Mouse (Mus musculus): ENCODE measurements around the gene Plekhh2. TPM values are rescaled to one million over a fixed set of nuclear protein-coding genes. Genes with fewer than 3 reads are reported as not detected.

The Plekhh2 gene
- total and polyA plus RNA-seq, 2 experiments: 0.46 to 0.65 TPM

DNA sequence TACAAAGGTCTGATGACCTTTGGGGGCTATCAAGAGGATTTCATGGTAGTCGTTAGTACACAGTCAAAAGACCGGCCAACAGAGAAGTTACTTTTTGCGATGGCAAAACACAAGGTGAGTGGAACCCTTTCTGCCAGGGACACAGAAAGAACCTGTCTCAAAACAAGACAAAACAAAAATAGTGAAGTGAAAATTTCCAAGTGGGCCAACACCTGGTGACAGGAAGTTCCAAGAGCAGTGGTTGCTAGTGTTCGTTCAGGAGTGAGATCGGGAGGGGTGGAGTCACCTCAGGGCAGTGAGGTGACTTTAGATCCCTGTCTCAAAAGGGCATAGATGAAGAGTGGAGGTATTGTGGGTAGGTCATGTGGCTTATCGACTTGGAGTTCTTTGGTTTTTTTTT is 106.3 kb downstream of the Plekhh2 start:
- no peak overlapping the region for H3K9ac ChIP-seq (ENCODE audit: low read depth, low read length)
- no peak overlapping the region for H3K27ac ChIP-seq (replicated peaks; ENCODE audit: insufficient read depth, low read depth, low read length)
- H3K27me3 ChIP-seq (ENCODE audit: control insufficient read depth, insufficient read depth, low read length): no peaks in the 10 kb centered on the region
- no peak overlapping the region for H3K4me3 ChIP-seq (ENCODE audit: insufficient read depth, low read depth, low read length)
- no peaks in the 10 kb centered on the region for H3K36me3 ChIP-seq (ENCODE audit: control insufficient read depth, insufficient read depth, low read length)
- no peaks in the 10 kb centered on the region for H3K79me2 ChIP-seq (ENCODE audit: control insufficient read depth, insufficient read depth, low read length)
- no peak for DNase-seq (ENCODE audit: extremely low read depth, low read depth, low spot score)
- TF ChIP-seq CTCF (IDR thresholded peaks at IDR 0.05; ENCODE audit: low read depth, low read length) (no peak), POLR2A (IDR thresholded peaks at IDR 0.05; ENCODE audit: extremely low read depth, insufficient read depth, low read length) (no peak)
- no peaks in the 10 kb centered on the region for H3K4me1 ChIP-seq (ENCODE audit: control insufficient read depth, insufficient read depth, low read length)
- WGBS: 87% methylated on average over 6 of the region's 6 CpGs

DNA sequence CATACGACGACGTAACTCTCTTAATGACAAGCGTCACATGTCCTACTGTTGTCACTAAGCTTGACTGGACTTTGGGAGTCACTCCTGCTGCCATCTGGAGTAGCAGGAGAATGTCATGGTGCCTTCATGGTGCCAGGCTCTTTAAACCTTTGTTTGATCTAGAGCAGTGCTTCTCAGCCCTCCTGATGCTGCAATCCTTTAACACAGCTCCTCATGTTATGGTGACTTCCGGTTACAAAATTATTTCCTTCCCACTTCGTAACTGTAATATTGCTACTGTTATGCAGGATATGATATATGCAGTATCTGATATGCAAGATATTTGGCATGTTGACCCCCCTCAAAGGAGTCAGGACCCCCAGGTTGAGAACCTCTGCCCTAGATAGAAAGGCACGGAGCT is 107.4 kb downstream of the Plekhh2 start:
- Histone ChIP-seq H3K27me3 (ENCODE audit: control insufficient read depth, insufficient read depth, low read length) (no peaks in the 10 kb centered on the region), H3K27ac (replicated peaks; ENCODE audit: insufficient read depth, low read depth, low read length) (no peak overlapping the region), H3K4me1 (ENCODE audit: control insufficient read depth, insufficient read depth, low read length) (no peaks in the 10 kb centered on the region), H3K36me3 (ENCODE audit: control insufficient read depth, insufficient read depth, low read length) (no peaks in the 10 kb centered on the region), H3K4me3 (ENCODE audit: insufficient read depth, low read depth, low read length) (no peak overlapping the region), H3K79me2 (ENCODE audit: control insufficient read depth, insufficient read depth, low read length) (no peaks in the 10 kb centered on the region), H3K9ac (ENCODE audit: low read depth, low read length) (no peak overlapping the region)
- no peak for DNase-seq (ENCODE audit: extremely low read depth, low read depth, low spot score)
- 85% methylated on average over 7 of the region's 7 CpGs for WGBS
- no peak for TF ChIP-seq POLR2A (IDR thresholded peaks at IDR 0.05; ENCODE audit: extremely low read depth, insufficient read depth, low read length)
- TF ChIP-seq CTCF (IDR thresholded peaks at IDR 0.05; ENCODE audit: low read depth, low read length): no peak

DNA sequence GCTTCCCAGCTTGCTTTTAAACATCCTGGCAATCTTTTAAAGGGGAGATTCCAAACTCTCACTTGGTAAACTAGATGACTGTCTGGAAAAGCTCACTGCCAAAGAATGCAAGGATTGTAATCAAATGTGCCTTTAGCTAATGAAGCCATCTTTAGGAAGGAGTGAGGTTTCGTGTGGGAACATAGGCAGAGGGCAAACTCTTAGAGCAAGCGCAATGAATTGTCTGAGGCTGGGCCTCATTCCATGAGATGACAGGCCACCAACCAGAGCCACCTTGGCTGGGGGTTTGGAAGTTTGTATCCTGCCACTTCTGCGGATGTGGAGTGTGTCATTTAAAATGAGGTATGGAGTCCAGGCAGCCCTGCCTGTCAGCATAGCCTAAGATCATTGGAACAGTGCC is 108.4 kb downstream of the Plekhh2 start:
- no peak overlapping the region for H3K9ac ChIP-seq (ENCODE audit: low read depth, low read length)
- H3K27ac ChIP-seq (replicated peaks; ENCODE audit: insufficient read depth, low read depth, low read length): no peak overlapping the region
- DNase-seq (ENCODE audit: extremely low read depth, low read depth, low spot score): peak; percentile 21
- H3K36me3 ChIP-seq (ENCODE audit: control insufficient read depth, insufficient read depth, low read length): no peaks in the 10 kb centered on the region
- no peak overlapping the region for H3K4me3 ChIP-seq (ENCODE audit: insufficient read depth, low read depth, low read length)
- no peaks in the 10 kb centered on the region for H3K4me1 ChIP-seq (ENCODE audit: control insufficient read depth, insufficient read depth, low read length)
- TF ChIP-seq POLR2A (IDR thresholded peaks at IDR 0.05; ENCODE audit: extremely low read depth, insufficient read depth, low read length): no peak
- no peak for TF ChIP-seq CTCF (IDR thresholded peaks at IDR 0.05; ENCODE audit: low read depth, low read length)
- H3K79me2 ChIP-seq (ENCODE audit: control insufficient read depth, insufficient read depth, low read length): no peaks in the 10 kb centered on the region
- no peaks in the 10 kb centered on the region for H3K27me3 ChIP-seq (ENCODE audit: control insufficient read depth, insufficient read depth, low read length)
- 80% methylated on average over 3 of the region's 3 CpGs for WGBS

DNA sequence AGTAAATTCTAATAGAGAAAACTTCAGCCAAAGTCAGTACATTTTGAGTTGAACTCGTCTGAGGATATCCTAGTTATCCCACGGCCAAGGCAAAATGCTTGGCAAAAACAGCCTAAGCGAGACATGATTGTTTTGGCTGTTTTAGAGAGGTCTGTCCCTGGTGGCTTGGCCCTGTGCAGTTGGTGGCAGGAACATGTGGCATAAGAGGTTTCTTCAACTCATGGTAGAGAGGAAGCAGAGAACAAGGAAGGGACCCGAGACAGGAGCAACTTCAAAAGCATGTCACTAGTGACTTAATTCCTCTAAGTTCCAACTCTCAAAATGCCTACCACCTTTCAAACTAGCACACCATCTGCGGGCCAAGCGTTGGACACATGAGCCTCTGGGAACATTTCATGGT is 108.9 kb downstream of the Plekhh2 start:
- H3K36me3 ChIP-seq (ENCODE audit: control insufficient read depth, insufficient read depth, low read length): no peaks in the 10 kb centered on the region
- no peaks in the 10 kb centered on the region for H3K79me2 ChIP-seq (ENCODE audit: control insufficient read depth, insufficient read depth, low read length)
- H3K27me3 ChIP-seq (ENCODE audit: control insufficient read depth, insufficient read depth, low read length): no peaks in the 10 kb centered on the region
- H3K4me1 ChIP-seq (ENCODE audit: control insufficient read depth, insufficient read depth, low read length): no peaks in the 10 kb centered on the region
- no peak overlapping the region for H3K9ac ChIP-seq (ENCODE audit: low read depth, low read length)
- no peak for TF ChIP-seq CTCF (IDR thresholded peaks at IDR 0.05; ENCODE audit: low read depth, low read length)
- no peak for TF ChIP-seq POLR2A (IDR thresholded peaks at IDR 0.05; ENCODE audit: extremely low read depth, insufficient read depth, low read length)
- DNase-seq (ENCODE audit: extremely low read depth, low read depth, low spot score): no peak
- no peak overlapping the region for H3K27ac ChIP-seq (replicated peaks; ENCODE audit: insufficient read depth, low read depth, low read length)
- 82% methylated on average over 6 of the region's 6 CpGs for WGBS
- H3K4me3 ChIP-seq (ENCODE audit: insufficient read depth, low read depth, low read length): no peak overlapping the region

DNA sequence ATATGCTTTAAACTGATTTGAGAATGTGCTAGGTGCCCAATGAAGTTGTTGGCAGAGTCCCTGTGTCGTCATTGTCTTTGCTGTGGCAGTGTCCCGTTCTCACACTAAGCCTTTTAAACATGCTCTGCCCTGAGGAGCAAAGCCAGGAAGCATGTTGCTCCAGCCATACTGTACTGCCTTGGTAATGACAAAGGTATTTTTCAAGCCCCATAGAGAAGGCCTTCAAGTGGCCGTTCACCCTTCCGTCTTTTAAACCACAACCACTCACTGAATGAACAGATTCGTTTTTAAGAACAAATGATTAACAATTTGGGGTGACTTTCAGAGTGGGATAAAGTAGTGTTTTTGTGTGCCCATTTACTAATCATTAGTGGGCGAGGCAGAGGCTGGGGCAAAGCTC is 109.5 kb downstream of the Plekhh2 start:
- TF ChIP-seq CTCF (IDR thresholded peaks at IDR 0.05; ENCODE audit: low read depth, low read length): no peak
- no peak for TF ChIP-seq POLR2A (IDR thresholded peaks at IDR 0.05; ENCODE audit: extremely low read depth, insufficient read depth, low read length)
- H3K27ac ChIP-seq (replicated peaks; ENCODE audit: insufficient read depth, low read depth, low read length): no peak overlapping the region
- 84% methylated on average over 6 of the region's 6 CpGs for WGBS

DNA sequence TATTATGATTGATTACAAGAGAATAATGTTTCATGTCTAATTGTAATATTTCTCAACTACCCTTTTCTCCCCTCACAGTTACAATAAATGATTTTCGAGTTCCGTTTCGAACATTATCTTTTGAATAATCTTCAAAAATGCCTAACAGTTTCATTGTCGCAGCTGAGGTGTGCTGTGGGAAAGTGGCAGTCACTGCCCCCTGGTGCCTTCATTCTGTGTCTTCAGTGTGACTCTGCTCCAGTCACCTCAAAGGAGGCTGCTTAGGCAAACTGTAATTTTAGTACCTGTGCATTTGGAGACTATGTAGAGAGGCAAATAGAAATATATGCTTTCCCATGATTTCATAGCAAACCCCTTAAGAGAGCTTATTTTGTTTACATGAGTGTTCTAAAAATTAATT is 110.3 kb downstream of the Plekhh2 start:
- H3K27ac ChIP-seq (replicated peaks; ENCODE audit: insufficient read depth, low read depth, low read length): no peak overlapping the region
- WGBS: 77% methylated on average over 4 of the region's 4 CpGs
- H3K4me1 ChIP-seq (ENCODE audit: control insufficient read depth, insufficient read depth, low read length): no peaks in the 10 kb centered on the region
- TF ChIP-seq POLR2A (IDR thresholded peaks at IDR 0.05; ENCODE audit: extremely low read depth, insufficient read depth, low read length) (no peak), CTCF (IDR thresholded peaks at IDR 0.05; ENCODE audit: low read depth, low read length) (no peak)
- no peaks in the 10 kb centered on the region for H3K36me3 ChIP-seq (ENCODE audit: control insufficient read depth, insufficient read depth, low read length)
- H3K9ac ChIP-seq (ENCODE audit: low read depth, low read length): no peak overlapping the region
- no peaks in the 10 kb centered on the region for H3K27me3 ChIP-seq (ENCODE audit: control insufficient read depth, insufficient read depth, low read length)
- H3K79me2 ChIP-seq (ENCODE audit: control insufficient read depth, insufficient read depth, low read length): no peaks in the 10 kb centered on the region
- H3K4me3 ChIP-seq (ENCODE audit: insufficient read depth, low read depth, low read length): no peak overlapping the region
- no peak for DNase-seq (ENCODE audit: extremely low read depth, low read depth, low spot score)

More for the DNA sequence above, 109.5 kb downstream of the Plekhh2 start:
- Histone ChIP-seq H3K79me2 (ENCODE audit: control insufficient read depth, insufficient read depth, low read length) (no peaks in the 10 kb centered on the region), H3K9ac (ENCODE audit: low read depth, low read length) (no peak overlapping the region), H3K4me3 (ENCODE audit: insufficient read depth, low read depth, low read length) (no peak overlapping the region), H3K36me3 (ENCODE audit: control insufficient read depth, insufficient read depth, low read length) (no peaks in the 10 kb centered on the region), H3K27me3 (ENCODE audit: control insufficient read depth, insufficient read depth, low read length) (no peaks in the 10 kb centered on the region), H3K4me1 (ENCODE audit: control insufficient read depth, insufficient read depth, low read length) (no peaks in the 10 kb centered on the region)
- DNase-seq (ENCODE audit: extremely low read depth, low read depth, low spot score): no peak

Data from liver, adult 2 months (tissue).